Comparison of ENCODE assay signal across 14 mouse cellular contexts in genomic region chr4:134639325-134639724, GRCm38 (mm10).
"Had no signal": no experiment of that assay in that cellular context is flagged by ENCODE, and none has a peak within 500 bp of the region (broad histone marks: within the 10 kb centered on the region; RNA-seq: fewer than 3 reads in every experiment).

No protein-coding gene starts in this region.

- H3K9me3 ChIP-seq: liver, embryonic 15.5 days; midbrain, embryonic 10.5 days; neural tube, embryonic 12.5 days had no signal

- H3K4me3 ChIP-seq: limb, embryonic 13.5 days; liver, embryonic 15.5 days; midbrain, embryonic 10.5 days; neural tube, embryonic 12.5 days had no signal

- H3K36me3 ChIP-seq: limb, embryonic 13.5 days; liver, embryonic 15.5 days; midbrain, embryonic 10.5 days; neural tube, embryonic 12.5 days had no signal

- H3K27me3 ChIP-seq: limb, embryonic 13.5 days; liver, embryonic 15.5 days; neural tube, embryonic 12.5 days had no signal

- H3K4me1 ChIP-seq: limb, embryonic 13.5 days; liver, embryonic 15.5 days had no signal

- DNase-seq: kidney, adult 9 months; kidney, postnatal 14 days; left cerebral cortex, postnatal 4 days; lung, adult 2 months; lung, postnatal 36 days; midbrain, embryonic 14.5 days; right cerebral cortex, postnatal 4 days; spleen, adult 18-20 months; thymus, adult 2 months; thymus, postnatal 25 days had no signal

- H3K27ac ChIP-seq: limb, embryonic 13.5 days; liver, embryonic 15.5 days; midbrain, embryonic 10.5 days; neural tube, embryonic 12.5 days had no signal
